Mouse (Mus musculus): Measurements from ENCODE around the gene Slx1b.

GRCm38 (mm10) chr7:126657522-126657921 is 38.1 kb downstream of the Slx1b start:
- no peak for TF ChIP-seq POLR2A (IDR thresholded peaks at IDR 0.05; ENCODE audit: borderline replicate concordance, extremely low read depth, low read depth, low read length)
- no peak for TF ChIP-seq CTCF (IDR thresholded peaks at IDR 0.05; ENCODE audit: insufficient read depth, low read length)

All from lung, adult 2 months (tissue).